Mouse (Mus musculus) urinary bladder, postnatal 14 days (tissue): ENCODE measurements around the gene Nsd1.
"Not testable (repeated sequence)": the region's sequence is repeated elsewhere in the genome, so short reads cannot be mapped to it uniquely, and the experiment has no call there.

Source experiments
- DNase-seq: peaks from one replicate; pipeline ENCODE4 v3.0.0; 2021; ENCODE audit warnings: low spot score

Nsd1 gene

GRCm38 (mm10) chr13:55209649-55210192, at the start of gene Nsd1:
Gene Nsd1, plus strand, starts transcription at chr13:55209782.
- no peak for DNase-seq

- no peak for DNase-seq
Observed at GRCm38 (mm10) chr13:55162365-55162764, 47.2 kb upstream of the Nsd1 start.

GRCm38 (mm10) chr13:55163553-55163952, 46.0 kb upstream of the Nsd1 start:
- DNase-seq: no peak

- no peak for DNase-seq
Observed at GRCm38 (mm10) chr13:55165831-55166339, 43.7 kb upstream of the Nsd1 start.

GRCm38 (mm10) chr13:55166806-55167725, 42.5 kb upstream of the Nsd1 start:
- DNase-seq: no peak

GRCm38 (mm10) chr13:55167798-55168197, 41.8 kb upstream of the Nsd1 start:
- DNase-seq: no peak

GRCm38 (mm10) chr13:55168255-55168654, 41.3 kb upstream of the Nsd1 start:
- DNase-seq: no peak

GRCm38 (mm10) chr13:55168958-55169369, 40.6 kb upstream of the Nsd1 start:
- no peak for DNase-seq

GRCm38 (mm10) chr13:55171517-55172335, 37.9 kb upstream of the Nsd1 start:
- DNase-seq: peak; percentile 45

GRCm38 (mm10) chr13:55172336-55172770, 37.2 kb upstream of the Nsd1 start:
- DNase-seq: no peak

GRCm38 (mm10) chr13:55174347-55174746, 35.2 kb upstream of the Nsd1 start:
- DNase-seq: no peak

GRCm38 (mm10) chr13:55176265-55176664, 33.3 kb upstream of the Nsd1 start:
- no peak for DNase-seq

GRCm38 (mm10) chr13:55177903-55178496, 31.6 kb upstream of the Nsd1 start:
- DNase-seq: no peak

GRCm38 (mm10) chr13:55178556-55178955, 31.0 kb upstream of the Nsd1 start:
- DNase-seq: peak; percentile 74

GRCm38 (mm10) chr13:55179591-55179990, 30.0 kb upstream of the Nsd1 start:
- no peak for DNase-seq

GRCm38 (mm10) chr13:55181786-55182172, 27.8 kb upstream of the Nsd1 start:
- no peak for DNase-seq

- peak; percentile 73 for DNase-seq
Observed at GRCm38 (mm10) chr13:55182173-55182894, 27.2 kb upstream of the Nsd1 start.

GRCm38 (mm10) chr13:55183382-55183781, 26.2 kb upstream of the Nsd1 start:
- no peak for DNase-seq

GRCm38 (mm10) chr13:55187062-55187461, 22.5 kb upstream of the Nsd1 start:
- DNase-seq: not testable (repeated sequence)

GRCm38 (mm10) chr13:55189531-55190107, 20.0 kb upstream of the Nsd1 start:
- DNase-seq: no peak
